Mouse (Mus musculus) left cerebral cortex, postnatal 4 days (tissue): ENCODE results near the gene Rbfox1. TPM values are rescaled to one million over a fixed set of nuclear protein-coding genes. Genes with fewer than 3 reads are reported as not detected.

Source experiments
- DNase-seq: peaks from one replicate; pipeline ENCODE4 v3.0.0-alpha.2; 2022
- intact Hi-C: fragments of 180-260 bp; cut with DNase I; formaldehyde crosslinking; loops from one replicate; pipeline ENCODE4 v1.15.1; 2025
- total RNA-seq, 2 experiments: library from RNA; stranded (reverse); gene quantifications; 2 replicates each; pipeline ENCODE4 v1.2.3; 2021

The Rbfox1 gene
- total RNA-seq, 2 experiments from 2014 or later: 244 to 249 TPM

DNA sequence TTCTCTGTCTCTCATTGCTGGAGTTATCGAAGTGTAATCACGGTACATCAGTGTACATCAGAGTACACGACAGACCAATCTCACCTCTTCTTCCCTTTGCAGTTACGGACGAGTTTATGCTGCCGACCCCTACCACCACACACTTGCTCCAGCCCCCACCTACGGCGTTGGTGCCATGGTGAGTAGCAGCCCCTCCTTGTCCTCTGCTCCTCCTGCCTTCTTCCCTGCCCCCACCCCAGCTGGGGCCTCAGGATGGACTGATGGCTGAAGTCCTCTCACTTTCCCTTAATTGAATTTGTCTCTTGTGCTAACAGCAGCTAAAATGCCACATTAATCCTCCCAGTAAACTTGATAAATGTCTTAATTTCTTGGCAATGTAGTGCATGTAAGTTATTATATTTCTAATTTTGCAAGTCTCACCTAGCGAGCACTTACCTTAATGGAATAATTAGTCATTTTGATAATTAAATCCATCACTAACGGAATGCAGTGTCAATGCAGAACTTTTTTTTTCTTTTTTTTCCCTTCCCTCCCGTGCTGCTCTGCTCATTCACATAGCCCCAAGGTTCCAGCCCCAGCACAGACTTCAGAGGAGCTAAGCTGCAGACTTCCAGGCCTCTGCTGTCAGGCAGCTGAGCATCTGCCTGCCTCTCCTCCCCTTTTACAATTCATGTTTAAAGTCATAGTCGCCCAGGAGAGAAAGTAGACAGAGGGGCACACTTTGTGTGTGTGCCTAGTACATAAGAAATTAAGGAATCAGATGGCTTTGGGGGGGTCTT, 1522.9 kb downstream of the Rbfox1 start:
- intact Hi-C loops: no loop called here

DNA sequence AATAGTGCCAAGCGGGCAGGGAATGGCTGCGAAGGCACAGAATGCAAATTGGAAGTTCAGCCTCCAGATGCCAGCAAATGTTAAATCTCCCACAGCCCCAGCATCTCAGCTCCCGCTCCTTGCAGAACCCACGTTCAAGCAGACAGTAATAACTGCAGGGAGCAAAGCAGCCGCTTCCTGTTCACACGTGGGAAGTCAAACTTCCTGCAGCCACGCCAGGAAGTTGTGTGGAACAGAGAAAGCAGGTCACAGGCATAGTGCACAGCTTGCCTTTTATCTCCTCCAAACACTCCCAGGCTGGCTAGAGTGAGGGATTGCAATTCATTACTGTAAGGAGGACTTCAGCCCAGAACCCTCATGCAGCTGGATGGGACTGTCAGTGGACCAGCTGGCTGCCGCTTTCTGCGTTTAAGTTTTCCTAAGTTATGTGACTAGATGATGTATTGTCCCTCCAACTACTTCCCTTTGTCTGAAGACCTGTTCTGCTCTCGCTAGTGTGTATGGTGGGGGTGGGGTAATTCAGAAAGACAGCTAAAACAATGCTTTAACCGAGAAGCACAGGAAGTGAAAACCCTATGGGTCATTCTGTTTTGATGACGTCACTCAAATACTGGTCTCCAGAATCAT, 1534.6 kb downstream of the Rbfox1 start:
- intact Hi-C loops: no loop called here
- peak; percentile 11 for DNase-seq

More for the DNA sequence above, 1522.9 kb downstream of the Rbfox1 start:
- DNase-seq: peak; percentile 6

GRCm38 (mm10) chr16:7425386-7426089, 1540.4 kb downstream of the Rbfox1 start:
- intact Hi-C loops: no loop called here
- DNase-seq: no peak

- no peak for DNase-seq
- intact Hi-C loops: no loop called here
Measured at GRCm38 (mm10) chr16:7433296-7433695, 1548.1 kb downstream of the Rbfox1 start.

- intact Hi-C loops: no loop called here
- no peak for DNase-seq
Measured at GRCm38 (mm10) chr16:7446791-7447290, 1561.7 kb downstream of the Rbfox1 start.

DNA sequence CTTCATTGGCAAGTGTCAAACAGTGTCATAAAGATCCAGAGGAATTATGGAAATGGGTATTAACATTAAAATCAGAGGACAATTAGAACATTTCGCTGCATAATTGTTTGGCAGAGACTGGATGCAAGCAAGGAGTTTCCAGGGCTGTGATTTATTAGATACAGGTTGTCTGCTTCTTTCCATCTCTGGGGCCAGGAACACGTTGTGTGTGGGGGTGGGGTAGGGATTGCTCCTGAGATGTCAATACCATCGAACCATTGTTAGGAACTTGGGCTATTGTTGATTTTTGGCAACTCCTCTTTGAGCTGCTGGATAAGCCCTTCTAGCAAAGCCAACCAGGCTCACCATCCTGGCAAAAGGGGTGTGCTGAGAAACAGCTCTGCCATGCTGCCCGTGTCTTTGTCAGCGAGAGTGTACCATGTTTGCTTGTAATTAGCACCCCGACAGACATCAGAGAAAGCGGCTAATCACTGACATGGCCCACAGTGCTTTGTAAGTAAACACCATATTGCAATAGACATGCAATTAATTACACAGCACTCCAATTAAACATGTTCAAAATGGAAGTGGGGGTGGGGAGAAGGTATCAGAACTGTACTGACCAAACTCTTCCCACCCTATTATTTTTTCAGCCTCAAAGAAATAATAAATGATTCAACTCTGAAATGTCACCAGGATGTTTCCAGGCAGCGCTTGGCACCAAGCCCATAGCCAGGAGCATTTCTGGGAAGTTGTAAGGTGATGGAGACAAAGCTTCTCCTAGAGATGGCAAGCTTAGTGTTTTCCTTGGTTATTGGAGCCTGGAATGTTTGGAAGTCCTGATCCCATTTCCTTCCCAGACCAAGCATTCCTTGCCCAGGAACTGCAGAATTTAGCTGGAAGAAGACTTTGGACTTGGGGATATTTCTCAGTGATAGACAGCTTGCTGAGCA, 1562.8 kb downstream of the Rbfox1 start:
- intact Hi-C loops: no loop called here
- DNase-seq: peak; percentile 43

GRCm38 (mm10) chr16:7451193-7451592, 1566.0 kb downstream of the Rbfox1 start:
- intact Hi-C loops: no loop called here
- DNase-seq: peak; percentile 19

DNA sequence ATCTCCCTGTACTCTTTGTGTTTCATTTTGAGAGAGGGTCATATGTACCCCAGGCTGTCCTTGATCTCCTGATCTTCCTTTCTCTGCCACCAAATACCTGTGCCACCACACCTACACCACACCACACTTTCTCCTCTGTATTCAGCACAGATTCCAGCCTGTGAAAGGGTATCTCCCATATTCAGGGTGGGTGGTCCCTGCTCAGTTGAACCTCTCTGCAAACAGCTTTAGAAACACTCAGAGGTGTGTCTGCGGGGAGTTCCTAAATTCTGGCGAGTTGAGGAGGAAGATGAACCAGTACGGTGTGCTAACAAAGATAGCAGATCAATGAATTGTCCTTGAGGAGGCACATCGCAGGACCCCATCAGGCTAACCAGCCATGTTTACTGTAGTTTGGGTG, 1572.4 kb downstream of the Rbfox1 start:
- intact Hi-C loops: no loop called here
- no peak for DNase-seq
